Mouse (Mus musculus) liver, postnatal 0 days (tissue): Measurements from ENCODE around the gene Rbm20. TPM values are rescaled to one million over a fixed set of nuclear protein-coding genes. Genes with fewer than 3 reads are reported as not detected.

Source experiments
- ATAC-seq: fragments of 200-750 bp; cut with Nextera tagmentation; 2 replicates; pipeline ENCODE4 v1.8.0; 2017; ENCODE audit warnings: mild to moderate bottlenecking, moderate library complexity
- DNase-seq: peaks from one replicate; pipeline ENCODE4 v3.0.0-alpha.2; 2016
- H3K27ac ChIP-seq: fragments of 300-500 bp; sonication (generic); 2 replicates; pipeline ENCODE4 v1.5.1; 2014; ENCODE audit warnings: antibody characterized with exemption, moderate library complexity, mild to moderate bottlenecking, low read depth
- H3K27me3 ChIP-seq: fragments of 300-500 bp; sonication (generic); 2 replicates; pipeline ENCODE4 v1.6.1; 2014; ENCODE audit warnings: low read length, control low read depth, mixed read lengths; ENCODE audit not compliant: insufficient read depth
- H3K36me3 ChIP-seq: fragments of 300-500 bp; sonication (generic); replicated peaks from 2 replicates; pipeline ENCODE4 v1.6.1; 2014; ENCODE audit warnings: mild to moderate bottlenecking, control low read depth, low read length, moderate library complexity, mixed read lengths; ENCODE audit not compliant: insufficient read depth
- H3K4me1 ChIP-seq: fragments of 300-500 bp; sonication (generic); 2 replicates; pipeline ENCODE4 v1.6.1; 2014; ENCODE audit warnings: antibody characterized with exemption, mild to moderate bottlenecking, control low read depth; ENCODE audit not compliant: insufficient read depth
- H3K4me2 ChIP-seq: fragments of 300-500 bp; sonication (generic); 2 replicates; pipeline ENCODE4 v1.6.1; 2014; ENCODE audit warnings: low read depth, mild to moderate bottlenecking, low read length, moderate library complexity, mixed read lengths
- H3K4me3 ChIP-seq: fragments of 300-500 bp; sonication (generic); 2 replicates; pipeline ENCODE4 v1.5.1; 2014; ENCODE audit warnings: low read depth, low read length
- H3K9ac ChIP-seq: fragments of 300-500 bp; sonication (generic); replicated peaks from 2 replicates; pipeline ENCODE4 v1.6.1; 2014; ENCODE audit warnings: mild to moderate bottlenecking, moderate library complexity
- H3K9me3 ChIP-seq: fragments of 300-500 bp; sonication (generic); 2 replicates; pipeline ENCODE4 v1.6.1; 2016; ENCODE audit warnings: mild to moderate bottlenecking, control low read depth, low read length, mixed read lengths
- CTCF ChIP-seq: sonication (generic); IDR thresholded peaks from 2 replicates; pipeline ENCODE4 v1.5.1; 2016; ENCODE audit warnings: antibody characterized with exemption, low read depth
- EP300 ChIP-seq: IDR thresholded peaks from 2 replicates; pipeline ENCODE4 v1.6.1; 2016; ENCODE audit warnings: antibody characterized with exemption, low read depth, mild to moderate bottlenecking
- WGBS: fragments of 180-500 bp; shearing (Covaris S2); extraction: QIAGEN DNeasy Blood & Tissue Kit; methylation state at CpG from one replicate; pipeline ENCODE4 v1.1.7; 2014; ENCODE audit not compliant: insufficient replicate concordance; 5-methylcytosine and 5-hydroxymethylcytosine counted together
- polyA plus RNA-seq: library from polyadenylated mRNA; unstranded; fragments of >200 nt; fragmentation: Nextera tagmentation; extraction: Ambion mirVana; gene quantifications from 2 replicates; pipeline ENCODE4 v1.2.1, GENCODE M21; 2015

Gene Rbm20
- polyA plus RNA-seq, 1 experiment from 2014 or later: 0.16 TPM

- H3K9me3 ChIP-seq: no peaks in the 10 kb centered on the region
- no peaks in the 10 kb centered on the region for H3K4me1 ChIP-seq
- H3K36me3 ChIP-seq: no peaks in the 10 kb centered on the region
- TF ChIP-seq CTCF (no peak), EP300 (no peak)
- no peak overlapping the region for H3K27ac ChIP-seq
- DNase-seq (no peak), ATAC-seq (no peak)
- no peak overlapping the region for H3K4me3 ChIP-seq
- no peaks in the 10 kb centered on the region for H3K27me3 ChIP-seq
- H3K9ac ChIP-seq: no peak overlapping the region
- no peak overlapping the region for H3K4me2 ChIP-seq
- 85% methylated on average over 5 of the region's 5 CpGs for WGBS
Measured at GRCm38 (mm10) chr19:53724053-53724452, 46.9 kb downstream of the Rbm20 start.

GRCm38 (mm10) chr19:53726340-53726739 lies 49.2 kb downstream of the Rbm20 start:
- no peak for DNase-seq
- 53% methylated on average over 12 of the region's 12 CpGs for WGBS
- no peak overlapping the region for H3K27ac ChIP-seq

GRCm38 (mm10) chr19:53726755-53727154 lies 49.6 kb downstream of the Rbm20 start:
- DNase-seq: no peak
- no peaks in the 10 kb centered on the region for H3K27me3 ChIP-seq
- H3K4me1 ChIP-seq: peaks cover 1% of the 10 kb centered on the region; the same call in 1 of the 2 replicates
- no peak for ATAC-seq
- H3K4me3 ChIP-seq: no peak overlapping the region
- TF ChIP-seq EP300 (no peak), CTCF (no peak)
- no peak overlapping the region for H3K4me2 ChIP-seq
- H3K27ac ChIP-seq: no peak overlapping the region
- H3K9ac ChIP-seq: no peak overlapping the region
- H3K9me3 ChIP-seq: no peaks in the 10 kb centered on the region
- 64% methylated on average over 11 of the region's 11 CpGs for WGBS
- no peaks in the 10 kb centered on the region for H3K36me3 ChIP-seq

More at GRCm38 (mm10) chr19:53726340-53726739, 49.2 kb downstream of the Rbm20 start:
- no peaks in the 10 kb centered on the region for H3K36me3 ChIP-seq
- no peaks in the 10 kb centered on the region for H3K27me3 ChIP-seq
- no peak overlapping the region for H3K9ac ChIP-seq
- no peaks in the 10 kb centered on the region for H3K4me1 ChIP-seq
- no peak overlapping the region for H3K4me3 ChIP-seq
- H3K9me3 ChIP-seq: no peaks in the 10 kb centered on the region
- no peak for ATAC-seq
- no peak overlapping the region for H3K4me2 ChIP-seq
- TF ChIP-seq CTCF (no peak), EP300 (no peak)

DNA sequence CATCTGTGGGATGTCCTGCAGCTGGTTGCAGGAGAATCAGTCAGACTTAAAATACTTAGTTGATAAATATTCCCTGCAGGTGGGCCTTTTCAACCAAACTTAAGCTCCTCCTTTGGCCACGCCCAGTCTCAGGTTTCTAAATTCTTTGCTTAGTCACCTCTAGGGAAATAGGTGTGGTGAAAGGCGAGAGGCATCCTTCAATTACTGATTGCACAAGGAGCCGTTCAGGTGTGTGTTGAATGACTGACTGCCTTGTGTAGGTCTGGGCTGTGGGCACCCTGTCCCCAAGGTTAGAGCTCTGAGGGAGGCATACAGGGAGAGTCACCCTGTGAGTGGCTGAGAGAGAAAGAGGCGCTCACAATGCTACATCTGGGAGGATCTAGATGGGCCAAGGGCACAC lies 50.2 kb downstream of the Rbm20 start:
- DNase-seq (no peak), ATAC-seq (no peak)
- peaks cover 5% of the 10 kb centered on the region; the same call in 1 of the 2 replicates for H3K4me1 ChIP-seq
- TF ChIP-seq EP300 (no peak), CTCF (no peak)
- no peaks in the 10 kb centered on the region for H3K36me3 ChIP-seq
- 60% methylated on average over 4 of the region's 4 CpGs for WGBS
- H3K4me2 ChIP-seq: no peak overlapping the region
- H3K27ac ChIP-seq: no peak overlapping the region
- H3K9ac ChIP-seq: no peak overlapping the region
- no peaks in the 10 kb centered on the region for H3K27me3 ChIP-seq
- H3K9me3 ChIP-seq: no peaks in the 10 kb centered on the region
- H3K4me3 ChIP-seq: no peak overlapping the region

- 70% methylated on average over 9 of the region's 9 CpGs for WGBS
- Histone ChIP-seq H3K4me2 (no peak overlapping the region), H3K9me3 (no peaks in the 10 kb centered on the region), H3K4me3 (no peak overlapping the region), H3K4me1 (peaks cover 5% of the 10 kb centered on the region; the same call in 1 of the 2 replicates), H3K27me3 (no peaks in the 10 kb centered on the region), H3K9ac (no peak overlapping the region), H3K27ac (no peak overlapping the region), H3K36me3 (no peaks in the 10 kb centered on the region)
- DNase-seq (no peak), ATAC-seq (no peak)
- TF ChIP-seq EP300: no peak
- no peak for TF ChIP-seq CTCF
Measured at GRCm38 (mm10) chr19:53727886-53728669, 51.0 kb downstream of the Rbm20 start.

- TF ChIP-seq EP300 (no peak), CTCF (no peak)
- Histone ChIP-seq H3K27ac (no peak overlapping the region), H3K9ac (no peak overlapping the region), H3K4me1 (peaks cover 5% of the 10 kb centered on the region; the same call in 1 of the 2 replicates), H3K36me3 (no peaks in the 10 kb centered on the region), H3K9me3 (no peaks in the 10 kb centered on the region), H3K4me3 (no peak overlapping the region), H3K4me2 (no peak overlapping the region), H3K27me3 (no peaks in the 10 kb centered on the region)
- 63% methylated on average over 10 of the region's 10 CpGs for WGBS
- ATAC-seq (no peak), DNase-seq (no peak)
Measured at GRCm38 (mm10) chr19:53729919-53730318, 52.8 kb downstream of the Rbm20 start.
